Mouse (Mus musculus) kidney, postnatal 36 days (tissue): ENCODE measurements around the gene Cdk14.
"Not testable (repeated sequence)": the region's sequence is repeated elsewhere in the genome, so short reads cannot be mapped to it uniquely, and the experiment has no call there.

Experiments used
- DNase-seq, 2 experiments: peaks; one replicate each; pipeline ENCODE4 v3.0.0; 2021 to 2022; ENCODE audit warnings: mixed read lengths in 2 of 2

Cdk14 gene

GRCm38 (mm10) chr5:4961636-4962035 is 458.5 kb downstream of the Cdk14 start:
- DNase-seq = no peak

DNA sequence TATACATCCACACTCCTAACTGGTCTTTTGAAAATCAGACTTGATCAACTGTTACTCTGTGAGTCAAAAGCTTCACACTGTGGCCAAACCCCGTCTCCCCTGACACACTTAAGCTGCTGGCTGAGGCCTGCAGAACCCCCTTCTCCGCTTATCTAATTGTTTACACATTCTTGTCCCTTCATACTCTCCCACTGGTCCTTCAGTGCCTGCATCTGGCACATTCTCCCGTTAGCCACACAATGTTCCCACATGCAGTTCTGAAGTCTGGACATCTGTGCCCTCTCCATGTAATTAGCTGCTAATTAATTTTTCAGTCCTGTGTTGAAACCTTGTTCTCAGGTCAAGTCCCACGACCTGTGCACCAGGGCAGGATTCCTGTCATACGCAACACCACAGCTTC is 460.7 kb downstream of the Cdk14 start:
- DNase-seq = no peak

GRCm38 (mm10) chr5:4955993-4956392 is 464.1 kb downstream of the Cdk14 start:
- no peak for DNase-seq

DNA sequence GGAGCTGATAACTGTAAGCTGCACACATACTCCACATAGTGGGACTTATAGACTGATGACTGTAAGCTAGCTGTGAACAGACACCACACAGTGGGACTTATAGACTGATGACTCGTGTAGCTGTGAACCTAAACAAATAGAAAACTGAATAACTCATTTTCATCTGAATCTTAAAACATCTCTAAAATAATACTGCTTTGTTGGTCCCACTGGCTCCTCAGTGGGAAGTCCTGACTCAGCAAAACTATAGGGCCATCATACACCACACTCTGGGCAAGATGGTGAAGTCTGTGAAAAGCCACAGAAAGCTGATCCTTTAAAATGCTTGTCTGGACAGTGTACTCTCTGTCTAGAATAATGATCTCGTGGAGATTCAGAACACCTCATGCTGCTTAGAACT is 464.7 kb downstream of the Cdk14 start:
- no peak for DNase-seq

- no peak for DNase-seq
Measured at GRCm38 (mm10) chr5:4949433-4949832, 470.7 kb downstream of the Cdk14 start.

DNA sequence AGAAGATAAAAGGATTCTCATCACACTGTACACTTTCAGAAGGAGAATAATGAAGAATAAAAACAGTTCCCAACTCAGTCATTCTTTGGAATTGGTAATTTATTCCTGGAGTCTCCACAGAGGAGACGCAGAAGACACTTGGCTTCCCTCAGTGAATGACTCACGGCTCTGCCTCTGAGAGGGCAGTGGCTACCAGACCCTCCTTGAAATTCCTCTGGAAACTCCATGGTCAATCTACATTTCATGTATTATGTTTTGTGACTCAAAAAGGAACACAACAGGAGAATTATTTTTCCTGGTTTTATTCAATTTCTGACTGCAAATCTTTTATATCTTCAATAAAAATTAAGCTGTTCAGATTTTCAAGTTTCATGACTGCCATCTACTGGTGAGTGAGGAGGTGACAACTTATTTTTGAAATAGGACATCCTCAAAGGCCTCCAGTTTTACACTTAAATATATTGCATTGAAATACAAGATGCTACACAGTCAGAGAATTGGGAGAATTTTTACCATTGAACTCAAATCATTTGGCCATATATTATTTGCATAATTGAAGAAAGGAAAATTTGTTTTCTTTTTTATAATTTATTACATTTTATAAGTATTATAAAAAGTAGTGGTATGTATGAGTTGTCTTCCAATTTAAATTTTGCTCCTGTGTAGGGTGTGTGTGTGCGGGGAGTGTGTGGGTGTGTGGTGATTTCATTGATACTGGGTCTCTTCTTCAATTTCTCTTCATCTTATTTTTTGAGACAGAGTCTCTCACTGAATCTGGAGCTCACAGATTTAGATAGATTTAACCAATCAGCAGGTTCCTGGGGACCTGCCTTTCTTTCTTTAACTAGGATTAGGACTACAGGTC is 471.8 kb downstream of the Cdk14 start:
- DNase-seq = peak in 1 of 2 experiments; percentile 9

DNA sequence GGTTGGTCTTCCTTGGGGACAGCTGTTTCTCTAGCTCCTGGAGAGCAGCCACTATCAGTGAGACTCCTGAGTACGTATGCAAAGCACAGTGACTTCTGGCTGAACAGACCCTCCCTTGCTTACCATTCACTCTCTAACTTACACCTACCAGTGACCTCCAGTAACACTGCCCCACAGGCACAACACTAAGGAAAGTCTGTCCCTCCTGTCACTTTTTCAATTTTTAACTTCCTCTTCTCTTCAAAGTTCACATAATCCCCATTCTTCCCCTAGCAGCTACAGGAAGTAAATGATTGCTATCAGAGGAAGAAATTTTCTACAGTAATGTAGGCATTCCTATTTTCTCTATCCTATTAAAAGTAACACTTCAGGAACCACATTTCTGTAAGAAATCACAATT is 485.0 kb downstream of the Cdk14 start:
- no peak for DNase-seq

DNA sequence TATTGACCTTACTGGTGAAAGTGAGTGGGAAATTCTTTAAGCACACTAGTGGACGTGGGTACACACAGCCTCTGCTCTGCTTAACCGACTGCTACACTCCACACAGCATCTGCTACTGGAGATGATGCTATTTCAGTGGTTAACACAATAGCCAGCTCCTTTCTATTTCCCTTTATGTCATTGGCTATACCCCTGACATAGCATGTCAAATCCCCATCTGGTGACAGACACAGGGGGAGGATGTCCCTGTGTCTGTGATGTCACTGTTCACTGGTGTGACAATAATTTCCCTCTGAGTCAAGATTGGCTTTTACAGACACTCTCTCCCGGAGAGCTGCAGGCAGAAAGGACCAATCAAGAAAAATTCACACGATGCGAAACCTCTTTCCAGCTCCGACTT is 485.6 kb downstream of the Cdk14 start:
- DNase-seq = no peak

DNA sequence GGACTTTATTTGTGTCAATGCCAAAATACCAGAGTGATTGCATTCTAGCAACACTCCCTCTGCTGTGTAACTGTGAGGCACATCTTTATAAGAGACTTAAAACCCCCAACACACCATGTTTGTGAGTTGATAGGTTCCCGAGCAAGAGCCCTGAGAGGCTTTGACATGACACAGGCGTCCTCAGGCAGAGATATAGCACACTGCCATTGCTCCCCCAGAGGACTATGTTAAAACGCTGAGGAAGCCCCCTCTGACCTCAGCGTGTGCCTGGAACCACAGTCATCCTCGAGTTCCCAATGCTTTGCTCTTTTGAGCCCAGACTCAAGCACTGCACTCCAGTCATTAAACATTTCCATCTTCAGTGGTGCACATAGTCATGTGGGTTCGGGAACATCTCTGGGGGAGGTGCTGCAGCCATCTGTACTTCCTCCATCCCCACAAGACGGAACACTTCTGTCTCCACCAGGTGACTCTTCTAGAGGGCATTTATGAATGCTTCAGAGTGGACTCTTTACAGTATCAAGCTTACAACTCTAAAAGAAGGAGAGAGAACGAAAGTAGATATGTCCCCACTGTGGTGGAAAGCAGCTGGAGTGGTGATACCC is 488.5 kb downstream of the Cdk14 start:
- no peak for DNase-seq

DNA sequence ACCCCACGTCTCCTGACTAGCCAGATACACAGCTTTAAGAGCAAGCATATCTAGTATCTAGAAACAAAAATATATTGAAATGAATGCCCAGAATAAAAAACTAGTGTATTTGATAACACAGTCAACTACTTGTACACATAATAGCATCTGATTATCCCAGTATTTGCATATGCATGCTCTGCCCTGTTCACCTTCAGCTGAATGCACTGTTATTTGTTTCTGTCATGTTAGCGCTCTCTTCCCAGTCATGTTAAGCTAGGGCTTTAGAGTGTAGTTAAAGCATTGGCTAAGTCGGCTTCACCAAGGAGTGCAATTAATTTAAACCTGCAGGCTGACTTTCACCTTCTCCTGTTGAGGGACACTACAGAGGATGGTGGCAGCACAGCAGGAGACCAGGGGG is 490.5 kb downstream of the Cdk14 start:
- no peak for DNase-seq

GRCm38 (mm10) chr5:4924866-4925265 is 495.2 kb downstream of the Cdk14 start:
- DNase-seq = no peak

GRCm38 (mm10) chr5:4918376-4918775 is 501.7 kb downstream of the Cdk14 start:
- peak; percentile 43 to 78 for DNase-seq

DNA sequence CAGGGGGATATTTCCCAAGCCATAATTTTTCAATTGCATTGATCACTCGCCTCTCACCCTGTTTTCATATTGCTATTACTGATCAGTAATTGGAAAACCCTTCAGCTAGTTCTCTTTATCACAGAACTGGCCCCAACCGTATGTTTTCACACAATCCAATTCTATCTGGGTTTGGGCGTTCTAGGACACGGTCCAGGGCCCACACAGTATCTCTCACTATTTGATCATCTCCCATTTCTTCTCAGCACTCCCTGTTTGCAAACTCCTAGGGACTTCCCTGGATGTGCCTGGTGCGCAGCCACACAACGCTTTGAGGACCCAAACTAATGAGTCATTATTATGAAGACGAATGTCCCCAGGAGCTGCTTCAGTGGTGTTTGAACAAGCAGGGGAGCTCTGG is 502.4 kb downstream of the Cdk14 start:
- DNase-seq = no peak

DNA sequence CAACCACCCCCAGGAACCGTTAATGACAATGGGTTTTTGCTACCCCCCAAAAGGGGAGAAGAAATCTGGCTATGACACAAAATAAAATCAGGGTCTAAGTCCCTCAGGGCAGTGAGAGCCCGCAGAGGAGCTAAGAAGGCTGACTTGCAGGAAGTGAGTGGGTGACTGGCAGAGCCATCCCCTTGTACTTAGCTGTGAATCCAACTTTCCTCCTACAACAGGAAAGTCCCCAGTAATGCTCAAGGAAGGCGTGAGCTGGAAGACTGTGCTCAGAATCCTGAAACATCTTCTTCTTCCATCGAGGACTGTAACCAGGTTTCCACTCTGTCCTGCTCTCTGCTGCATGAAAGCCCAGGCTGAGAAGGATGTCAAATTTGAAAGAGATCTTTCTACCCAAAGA is 502.8 kb downstream of the Cdk14 start:
- no peak for DNase-seq

DNA sequence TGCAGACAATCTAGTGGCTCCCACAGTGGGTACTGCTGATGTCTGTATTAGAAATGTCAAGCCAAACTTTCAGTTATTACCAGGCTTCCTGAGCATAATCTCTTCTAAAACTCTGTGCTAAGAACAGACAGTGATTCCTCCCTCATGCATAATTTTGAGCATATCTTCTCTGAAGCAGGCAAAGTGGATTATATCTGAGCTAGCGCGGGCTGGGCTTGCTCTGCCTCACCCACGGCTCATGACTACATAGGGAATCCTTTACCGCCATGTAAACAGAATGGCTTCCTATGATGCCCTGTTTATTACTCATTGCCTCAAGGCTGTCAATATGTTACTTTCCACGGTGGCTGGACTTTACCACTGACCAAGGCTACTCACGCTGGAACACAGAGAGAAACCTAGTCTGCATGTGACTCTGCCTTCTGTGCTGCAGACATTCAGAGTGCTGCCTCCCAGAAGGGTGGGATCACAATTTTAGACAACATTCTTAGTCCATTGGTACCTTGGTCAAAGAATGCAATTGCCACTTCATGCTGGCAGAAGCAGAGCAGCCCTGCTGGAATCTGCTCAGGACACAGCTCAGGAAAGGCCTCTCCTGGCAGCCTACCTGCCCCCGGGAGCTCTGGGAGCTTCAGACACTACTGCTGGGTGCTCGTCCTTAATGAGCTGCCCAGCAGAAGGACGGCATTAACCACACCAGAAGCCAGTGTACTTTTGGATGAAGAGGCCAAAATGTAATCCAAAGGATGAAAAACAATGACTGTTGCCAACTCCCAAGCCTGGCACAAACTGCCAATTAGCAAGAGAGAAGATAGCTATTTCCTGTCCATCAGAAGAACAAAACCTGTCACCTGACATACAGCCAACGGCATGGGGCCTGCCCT is 503.5 kb downstream of the Cdk14 start:
- peak; percentile 48 to 54 for DNase-seq

GRCm38 (mm10) chr5:4904911-4905310 is 515.2 kb downstream of the Cdk14 start:
- DNase-seq = not testable (repeated sequence)

GRCm38 (mm10) chr5:4898241-4898640 is 521.9 kb downstream of the Cdk14 start:
- no peak for DNase-seq

DNA sequence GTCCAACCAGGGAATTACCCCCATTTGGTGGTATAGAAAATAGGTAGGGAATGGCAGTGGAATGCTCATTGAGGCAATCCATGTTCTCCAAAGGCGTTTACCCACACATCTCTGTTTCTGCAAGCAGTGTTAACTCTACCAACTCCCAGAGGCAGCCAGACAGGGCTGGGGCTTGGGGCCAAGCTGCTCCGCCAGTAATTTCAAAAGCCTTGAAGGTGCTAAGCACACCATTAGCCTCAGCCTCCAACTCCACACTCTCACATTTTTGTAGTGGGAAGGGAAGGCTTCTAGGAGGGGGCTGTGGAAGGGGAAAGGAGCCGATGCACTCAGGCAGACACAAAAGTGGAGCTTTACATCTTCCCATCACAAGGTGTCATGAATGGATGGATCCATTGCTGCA is 525.1 kb downstream of the Cdk14 start:
- no peak for DNase-seq

GRCm38 (mm10) chr5:4893852-4894207 is 526.3 kb downstream of the Cdk14 start:
- DNase-seq = no peak

GRCm38 (mm10) chr5:4893206-4893851 is 526.8 kb downstream of the Cdk14 start:
- DNase-seq = no peak

DNA sequence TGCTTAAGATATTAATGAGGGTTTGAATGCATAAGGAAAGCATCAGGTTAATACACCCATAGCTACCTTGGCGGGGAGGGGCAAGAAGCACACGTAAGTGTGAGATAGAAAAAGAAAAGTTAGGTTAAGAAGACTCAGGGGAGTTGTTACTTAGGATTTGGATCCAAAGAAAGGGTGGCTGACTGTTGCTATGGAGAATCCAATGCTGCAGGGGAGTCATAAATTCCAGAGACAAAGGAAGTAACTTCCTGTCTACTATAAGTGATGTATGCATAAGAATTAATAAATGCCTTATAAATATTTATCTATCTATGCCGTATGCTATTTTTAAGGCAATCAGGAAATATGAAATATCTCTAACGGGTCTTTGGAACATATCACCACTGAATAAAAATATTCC is 527.4 kb downstream of the Cdk14 start:
- no peak for DNase-seq

GRCm38 (mm10) chr5:4891862-4892704 is 528.0 kb downstream of the Cdk14 start:
- DNase-seq = no peak
